Mouse (Mus musculus) midbrain, embryonic 12.5 days (tissue): Measurements from ENCODE around the gene Prpf31. TPM values are rescaled to one million over a fixed set of nuclear protein-coding genes. Genes with fewer than 3 reads are reported as not detected.
A peak's percentile ranks its signal among the peaks of the same experiment; 100 is the strongest.
"Not testable (repeated sequence)": the region's sequence is repeated elsewhere in the genome, so short reads cannot be mapped to it uniquely, and the experiment has no call there.

ENCODE experiments used
- ATAC-seq: fragments of 200-750 bp; cut with Nextera tagmentation; 2 replicates; pipeline ENCODE4 v1.8.0; 2017; ENCODE audit warnings: low read depth, moderate TSS enrichment, moderate library complexity; ENCODE audit not compliant: low FRiP score
- H3K27ac ChIP-seq: fragments of 300-500 bp; sonication (generic); replicated peaks from 2 replicates; pipeline ENCODE4 v1.5.1; 2016; ENCODE audit warnings: mild to moderate bottlenecking
- H3K27me3 ChIP-seq: fragments of 300-500 bp; sonication (generic); 2 replicates; pipeline ENCODE4 v1.6.1; 2016; ENCODE audit warnings: mild to moderate bottlenecking
- H3K36me3 ChIP-seq: fragments of 300-500 bp; sonication (generic); 2 replicates; pipeline ENCODE4 v1.6.1; 2016
- H3K4me1 ChIP-seq: fragments of 300-500 bp; sonication (generic); 2 replicates; pipeline ENCODE4 v1.6.1; 2016
- H3K4me2 ChIP-seq: fragments of 300-500 bp; sonication (generic); replicated peaks from 2 replicates; pipeline ENCODE4 v1.6.1; 2016; ENCODE audit warnings: mild to moderate bottlenecking, moderate library complexity
- H3K4me3 ChIP-seq: fragments of 300-500 bp; sonication (generic); 2 replicates; pipeline ENCODE4 v1.5.1; 2016; ENCODE audit warnings: mild to moderate bottlenecking
- H3K9ac ChIP-seq: fragments of 300-500 bp; sonication (generic); replicated peaks from 2 replicates; pipeline ENCODE4 v1.6.1; 2016; ENCODE audit warnings: mild to moderate bottlenecking, moderate library complexity
- H3K9me3 ChIP-seq: fragments of 300-500 bp; sonication (generic); 2 replicates; pipeline ENCODE4 v1.6.1; 2016; ENCODE audit warnings: mild to moderate bottlenecking
- WGBS: fragments of 180-500 bp; shearing (Covaris S2); methylation state at CpG from one replicate; pipeline ENCODE4 v1.1.7; 2016; 5-methylcytosine and 5-hydroxymethylcytosine counted together
- polyA plus RNA-seq: library from polyadenylated mRNA; unstranded; fragments of >200 nt; fragmentation: Nextera tagmentation; extraction: Ambion mirVana; gene quantifications from 2 replicates; pipeline ENCODE4 v1.2.1, GENCODE M21; 2016

The Prpf31 gene
- 121 and 131 TPM in 2 replicates for polyA plus RNA-seq

GRCm38 (mm10) chr7:3629543-3630477 lies at the start of gene Prpf31, which contains the start of gene Tfpt:
Gene Prpf31, plus strand, starts transcription at chr7:3629985.
Gene Tfpt, minus strand, starts transcription at chr7:3629929.
- ATAC-seq, result peak; percentile 88
- Histone ChIP-seq H3K9ac (peak within 1 kb of the TSS; percentile 82), H3K4me2 (peak within 1 kb of the TSS; percentile 97), H3K27ac (peak within 1 kb of the TSS; percentile 35), H3K4me1 (peaks cover 24% of the 10 kb centered on the region), H3K27me3 (no peaks in the 10 kb centered on the region), H3K9me3 (no peaks in the 10 kb centered on the region), H3K4me3 (peak within 1 kb of the TSS; percentile 73), H3K36me3 (peaks cover 49% of the 10 kb centered on the region)
- WGBS, result under 1% methylated on average over 47 of the region's 47 CpGs

GRCm38 (mm10) chr7:3580029-3580428 lies 49.8 kb upstream of the Prpf31 start:
- Histone ChIP-seq H3K9me3 (no peaks in the 10 kb centered on the region), H3K36me3 (no peaks in the 10 kb centered on the region), H3K27me3 (no peaks in the 10 kb centered on the region), H3K27ac (no peak overlapping the region), H3K9ac (no peak overlapping the region), H3K4me2 (no peak overlapping the region), H3K4me3 (no peak overlapping the region), H3K4me1 (no peaks in the 10 kb centered on the region)
- WGBS, result 74% methylated on average over 2 of the region's 2 CpGs
- no peak for ATAC-seq

- Histone ChIP-seq H3K36me3 (no peaks in the 10 kb centered on the region), H3K27me3 (no peaks in the 10 kb centered on the region), H3K9ac (no peak overlapping the region), H3K4me3 (no peak overlapping the region), H3K4me1 (peaks cover 6% of the 10 kb centered on the region; the same call in 1 of the 2 replicates), H3K27ac (no peak overlapping the region), H3K9me3 (no peaks in the 10 kb centered on the region), H3K4me2 (no peak overlapping the region)
- no peak for ATAC-seq
- WGBS, result 22% methylated on average over 6 of the region's 6 CpGs
Observed at GRCm38 (mm10) chr7:3585763-3586162, 44.0 kb upstream of the Prpf31 start.

- H3K4me1 ChIP-seq, result peaks cover 6% of the 10 kb centered on the region; the same call in 1 of the 2 replicates
- WGBS, result 3% methylated on average over 5 of the region's 5 CpGs
Observed at GRCm38 (mm10) chr7:3586255-3586654, 43.5 kb upstream of the Prpf31 start.

GRCm38 (mm10) chr7:3587292-3587691 lies 42.5 kb upstream of the Prpf31 start:
- H3K4me1 ChIP-seq, result peaks cover 6% of the 10 kb centered on the region; the same call in 1 of the 2 replicates
- WGBS, result 88% methylated on average over 1 of the region's 1 CpGs
- H3K27ac ChIP-seq, result no peak overlapping the region
- no peak overlapping the region for H3K9ac ChIP-seq
- H3K36me3 ChIP-seq, result no peaks in the 10 kb centered on the region
- H3K4me3 ChIP-seq, result no peak overlapping the region
- no peaks in the 10 kb centered on the region for H3K27me3 ChIP-seq
- H3K4me2 ChIP-seq, result no peak overlapping the region
- no peaks in the 10 kb centered on the region for H3K9me3 ChIP-seq
- no peak for ATAC-seq

More at GRCm38 (mm10) chr7:3586255-3586654, 43.5 kb upstream of the Prpf31 start:
- Histone ChIP-seq H3K27ac (no peak overlapping the region), H3K9ac (no peak overlapping the region), H3K4me2 (0 out of 2 replicates have a peak overlapping the region, but pooled peaks have one; percentile 3), H3K36me3 (no peaks in the 10 kb centered on the region), H3K27me3 (no peaks in the 10 kb centered on the region), H3K9me3 (no peaks in the 10 kb centered on the region), H3K4me3 (no peak overlapping the region)
- ATAC-seq, result no peak

GRCm38 (mm10) chr7:3590550-3590949 lies 39.2 kb upstream of the Prpf31 start:
- Histone ChIP-seq H3K9ac (no peak overlapping the region), H3K4me1 (peaks cover 6% of the 10 kb centered on the region; the same call in 1 of the 2 replicates), H3K36me3 (no peaks in the 10 kb centered on the region), H3K4me2 (no peak overlapping the region), H3K4me3 (no peak overlapping the region), H3K9me3 (no peaks in the 10 kb centered on the region), H3K27ac (no peak overlapping the region), H3K27me3 (no peaks in the 10 kb centered on the region)
- WGBS, result 83% methylated on average over 3 of the region's 3 CpGs
- ATAC-seq, result no peak

- no peak for ATAC-seq
- Histone ChIP-seq H3K9me3 (no peaks in the 10 kb centered on the region), H3K4me2 (no peak overlapping the region), H3K36me3 (no peaks in the 10 kb centered on the region), H3K4me1 (peaks cover 2% of the 10 kb centered on the region; the same call in 1 of the 2 replicates), H3K4me3 (no peak overlapping the region), H3K9ac (no peak overlapping the region), H3K27ac (no peak overlapping the region), H3K27me3 (no peaks in the 10 kb centered on the region)
- 76% methylated on average over 1 of the region's 1 CpGs for WGBS
Observed at GRCm38 (mm10) chr7:3591534-3591933, 38.3 kb upstream of the Prpf31 start.

GRCm38 (mm10) chr7:3593855-3594254 lies 35.9 kb upstream of the Prpf31 start:
- Histone ChIP-seq H3K9me3 (no peaks in the 10 kb centered on the region), H3K27me3 (no peaks in the 10 kb centered on the region), H3K27ac (no peak overlapping the region), H3K4me2 (no peak overlapping the region), H3K4me1 (no peaks in the 10 kb centered on the region), H3K4me3 (no peak overlapping the region), H3K9ac (no peak overlapping the region), H3K36me3 (no peaks in the 10 kb centered on the region)
- no peak for ATAC-seq

- 20% methylated on average over 5 of the region's 5 CpGs for WGBS
- H3K27ac ChIP-seq, result no peak overlapping the region
Observed at GRCm38 (mm10) chr7:3594686-3595085, 35.1 kb upstream of the Prpf31 start.

GRCm38 (mm10) chr7:3595146-3595545 lies 34.6 kb upstream of the Prpf31 start:
- no peak overlapping the region for H3K4me3 ChIP-seq
- no peaks in the 10 kb centered on the region for H3K27me3 ChIP-seq
- no peaks in the 10 kb centered on the region for H3K9me3 ChIP-seq
- 19% methylated on average over 9 of the region's 9 CpGs for WGBS
- no peaks in the 10 kb centered on the region for H3K4me1 ChIP-seq
- ATAC-seq, result no peak
- H3K27ac ChIP-seq, result no peak overlapping the region
- H3K9ac ChIP-seq, result no peak overlapping the region
- H3K4me2 ChIP-seq, result no peak overlapping the region
- H3K36me3 ChIP-seq, result no peaks in the 10 kb centered on the region

More at GRCm38 (mm10) chr7:3594686-3595085, 35.1 kb upstream of the Prpf31 start:
- ATAC-seq, result no peak
- Histone ChIP-seq H3K9me3 (no peaks in the 10 kb centered on the region), H3K9ac (no peak overlapping the region), H3K4me1 (no peaks in the 10 kb centered on the region), H3K27me3 (no peaks in the 10 kb centered on the region), H3K36me3 (no peaks in the 10 kb centered on the region), H3K4me3 (no peak overlapping the region), H3K4me2 (no peak overlapping the region; the same call in 1 of the 2 replicates)

GRCm38 (mm10) chr7:3597755-3598154 lies 32.0 kb upstream of the Prpf31 start:
- H3K9ac ChIP-seq, H3K36me3 ChIP-seq, ATAC-seq, H3K4me2 ChIP-seq, H3K4me3 ChIP-seq, H3K9me3 ChIP-seq, H3K27ac ChIP-seq, H3K4me1 ChIP-seq, H3K27me3 ChIP-seq: not testable (repeated sequence)
- 76% methylated on average over 1 of the region's 1 CpGs for WGBS

- H3K4me1 ChIP-seq, result no peaks in the 10 kb centered on the region
- no peak overlapping the region for H3K4me3 ChIP-seq
- no peaks in the 10 kb centered on the region for H3K27me3 ChIP-seq
- no peak overlapping the region for H3K27ac ChIP-seq
- 0 out of 2 replicates have a peak, but pooled peaks have one; percentile 30 for ATAC-seq
- H3K4me2 ChIP-seq, result no peak overlapping the region
- H3K36me3 ChIP-seq, result no peaks in the 10 kb centered on the region
- H3K9me3 ChIP-seq, result no peaks in the 10 kb centered on the region
- H3K9ac ChIP-seq, result no peak overlapping the region
- 17% methylated on average over 4 of the region's 4 CpGs for WGBS
Observed at GRCm38 (mm10) chr7:3601119-3601518, 28.7 kb upstream of the Prpf31 start.
